Mouse (Mus musculus) midbrain, embryonic 13.5 days (tissue): ENCODE results near the gene Shisa6. TPM values are rescaled to one million over a fixed set of nuclear protein-coding genes. Genes with fewer than 3 reads are reported as not detected.
"Not testable (repeated sequence)": the region's sequence is repeated elsewhere in the genome, so short reads cannot be mapped to it uniquely, and the experiment has no call there.

Source experiments
- ATAC-seq: fragments of 200-750 bp; cut with Nextera tagmentation; 2 replicates; pipeline ENCODE4 v1.8.0; 2017; ENCODE audit warnings: mild to moderate bottlenecking, moderate TSS enrichment, moderate library complexity
- H3K27ac ChIP-seq: fragments of 300-500 bp; sonication (generic); 2 replicates; pipeline ENCODE4 v1.5.1; 2015; ENCODE audit warnings: inconsistent platforms, mild to moderate bottlenecking, moderate library complexity
- H3K27me3 ChIP-seq: fragments of 300-500 bp; sonication (generic); 2 replicates; pipeline ENCODE4 v1.6.1; 2015; ENCODE audit warnings: mild to moderate bottlenecking, inconsistent platforms
- H3K36me3 ChIP-seq: fragments of 300-500 bp; sonication (generic); 2 replicates; pipeline ENCODE4 v1.6.1; 2015; ENCODE audit warnings: mild to moderate bottlenecking, inconsistent platforms
- H3K4me1 ChIP-seq: fragments of 300-500 bp; sonication (generic); replicated peaks from 2 replicates; pipeline ENCODE4 v1.6.1; 2015; ENCODE audit warnings: inconsistent platforms
- H3K4me2 ChIP-seq: fragments of 300-500 bp; sonication (generic); replicated peaks from 2 replicates; pipeline ENCODE4 v1.6.1; 2015; ENCODE audit warnings: moderate library complexity, mild to moderate bottlenecking, inconsistent platforms
- H3K4me3 ChIP-seq: fragments of 300-500 bp; sonication (generic); replicated peaks from 2 replicates; pipeline ENCODE4 v1.5.1; 2015; ENCODE audit warnings: mild to moderate bottlenecking, inconsistent platforms
- H3K9ac ChIP-seq: fragments of 300-500 bp; sonication (generic); replicated peaks from 2 replicates; pipeline ENCODE4 v1.6.1; 2015; ENCODE audit warnings: mild to moderate bottlenecking, inconsistent platforms
- H3K9me3 ChIP-seq: fragments of 300-500 bp; sonication (generic); 2 replicates; pipeline ENCODE4 v1.6.1; 2016; ENCODE audit warnings: mild to moderate bottlenecking, inconsistent platforms
- WGBS: fragments of 180-500 bp; shearing (Covaris S2); methylation state at CpG from one replicate; pipeline ENCODE4 v1.1.7; 2015; 5-methylcytosine and 5-hydroxymethylcytosine counted together
- polyA plus RNA-seq: library from polyadenylated mRNA; unstranded; fragments of >200 nt; fragmentation: Nextera tagmentation; extraction: Ambion mirVana; gene quantifications from 2 replicates; pipeline ENCODE4 v1.2.1, GENCODE M21; 2015

Gene Shisa6
- polyA plus RNA-seq, 1 experiment from 2014 or later, result 0.93 TPM

GRCm38 (mm10) chr11:66426129-66426528 is 99.6 kb downstream of the Shisa6 start:
- no peak overlapping the region for H3K4me3 ChIP-seq
- H3K36me3 ChIP-seq, result no peaks in the 10 kb centered on the region
- H3K4me2 ChIP-seq, result no peak overlapping the region
- no peak for ATAC-seq
- H3K27me3 ChIP-seq, result no peaks in the 10 kb centered on the region
- H3K9me3 ChIP-seq, result no peaks in the 10 kb centered on the region
- H3K27ac ChIP-seq, result no peak overlapping the region
- H3K9ac ChIP-seq, result no peak overlapping the region
- 90% methylated on average over 6 of the region's 6 CpGs for WGBS
- H3K4me1 ChIP-seq, result no peaks in the 10 kb centered on the region

- no peaks in the 10 kb centered on the region for H3K36me3 ChIP-seq
- H3K4me3 ChIP-seq, result no peak overlapping the region
- WGBS, result 65% methylated on average over 3 of the region's 3 CpGs
- no peaks in the 10 kb centered on the region for H3K4me1 ChIP-seq
- no peaks in the 10 kb centered on the region for H3K27me3 ChIP-seq
- no peak overlapping the region for H3K9ac ChIP-seq
- H3K9me3 ChIP-seq, result no peaks in the 10 kb centered on the region
- ATAC-seq, result no peak
- no peak overlapping the region for H3K27ac ChIP-seq
- no peak overlapping the region for H3K4me2 ChIP-seq
These were observed 107.5 kb downstream of the Shisa6 start for GRCm38 (mm10) chr11:66418216-66418615.

GRCm38 (mm10) chr11:66408721-66409120 is 117.0 kb downstream of the Shisa6 start:
- not testable (repeated sequence) for H3K27ac ChIP-seq, H3K4me1 ChIP-seq, ATAC-seq, H3K9ac ChIP-seq, H3K27me3 ChIP-seq, H3K9me3 ChIP-seq, H3K4me2 ChIP-seq, H3K4me3 ChIP-seq, H3K36me3 ChIP-seq
- 85% methylated on average over 6 of the region's 6 CpGs for WGBS

GRCm38 (mm10) chr11:66400036-66400435 is 125.7 kb downstream of the Shisa6 start:
- no peaks in the 10 kb centered on the region for H3K36me3 ChIP-seq
- no peak overlapping the region for H3K4me3 ChIP-seq
- no peak for ATAC-seq
- WGBS, result 42% methylated on average over 7 of the region's 7 CpGs
- no peak overlapping the region for H3K4me2 ChIP-seq
- peaks cover 6% of the 10 kb centered on the region for H3K4me1 ChIP-seq
- no peak overlapping the region for H3K27ac ChIP-seq
- H3K9ac ChIP-seq, result no peak overlapping the region
- H3K9me3 ChIP-seq, result no peaks in the 10 kb centered on the region
- no peaks in the 10 kb centered on the region for H3K27me3 ChIP-seq

GRCm38 (mm10) chr11:66387561-66387960 is 138.2 kb downstream of the Shisa6 start:
- ATAC-seq, result no peak

GRCm38 (mm10) chr11:66371796-66372195 is 154.0 kb downstream of the Shisa6 start:
- Histone ChIP-seq H3K36me3 (no peaks in the 10 kb centered on the region), H3K4me3 (no peak overlapping the region), H3K27me3 (no peaks in the 10 kb centered on the region), H3K9ac (no peak overlapping the region), H3K9me3 (no peaks in the 10 kb centered on the region), H3K4me1 (peaks cover 5% of the 10 kb centered on the region; the same call in 1 of the 2 replicates), H3K27ac (no peak overlapping the region), H3K4me2 (no peak overlapping the region)
- no peak for ATAC-seq
- WGBS, result 66% methylated on average over 3 of the region's 3 CpGs

More at GRCm38 (mm10) chr11:66387561-66387960, 138.2 kb downstream of the Shisa6 start:
- WGBS, result 77% methylated on average over 3 of the region's 3 CpGs
- Histone ChIP-seq H3K4me1 (no peaks in the 10 kb centered on the region), H3K27me3 (no peaks in the 10 kb centered on the region), H3K9me3 (no peaks in the 10 kb centered on the region), H3K4me2 (no peak overlapping the region), H3K9ac (no peak overlapping the region), H3K27ac (no peak overlapping the region), H3K4me3 (no peak overlapping the region), H3K36me3 (no peaks in the 10 kb centered on the region)

- H3K4me2 ChIP-seq, result no peak overlapping the region
- H3K9ac ChIP-seq, result no peak overlapping the region
- ATAC-seq, result no peak
- H3K27ac ChIP-seq, result no peak overlapping the region
- H3K4me1 ChIP-seq, result peaks cover 5% of the 10 kb centered on the region; the same call in 1 of the 2 replicates
- no peaks in the 10 kb centered on the region for H3K9me3 ChIP-seq
- no peaks in the 10 kb centered on the region for H3K27me3 ChIP-seq
- H3K4me3 ChIP-seq, result no peak overlapping the region
- WGBS, result 89% methylated on average over 4 of the region's 4 CpGs
- no peaks in the 10 kb centered on the region for H3K36me3 ChIP-seq
These were observed 156.0 kb downstream of the Shisa6 start for GRCm38 (mm10) chr11:66369764-66370163.

- no peaks in the 10 kb centered on the region for H3K27me3 ChIP-seq
- 62% methylated on average over 8 of the region's 8 CpGs for WGBS
- no peak for ATAC-seq
- no peak overlapping the region for H3K9ac ChIP-seq
- no peaks in the 10 kb centered on the region for H3K9me3 ChIP-seq
- H3K36me3 ChIP-seq, result no peaks in the 10 kb centered on the region
- no peak overlapping the region for H3K27ac ChIP-seq
- no peak overlapping the region for H3K4me3 ChIP-seq
- H3K4me2 ChIP-seq, result no peak overlapping the region
- H3K4me1 ChIP-seq, result peaks cover 5% of the 10 kb centered on the region; the same call in 1 of the 2 replicates
These were observed 158.7 kb downstream of the Shisa6 start for GRCm38 (mm10) chr11:66366809-66367685.

GRCm38 (mm10) chr11:66359811-66360210 is 166.0 kb downstream of the Shisa6 start:
- Histone ChIP-seq H3K27me3 (no peaks in the 10 kb centered on the region), H3K36me3 (no peaks in the 10 kb centered on the region), H3K9ac (no peak overlapping the region), H3K4me1 (no peaks in the 10 kb centered on the region), H3K4me3 (no peak overlapping the region), H3K4me2 (no peak overlapping the region), H3K9me3 (no peaks in the 10 kb centered on the region), H3K27ac (no peak overlapping the region)
- ATAC-seq, result no peak
- 91% methylated on average over 1 of the region's 1 CpGs for WGBS

GRCm38 (mm10) chr11:66344822-66345221 is 180.9 kb downstream of the Shisa6 start:
- ATAC-seq, result no peak
- Histone ChIP-seq H3K4me2 (no peak overlapping the region), H3K27me3 (no peaks in the 10 kb centered on the region), H3K9me3 (no peaks in the 10 kb centered on the region), H3K27ac (no peak overlapping the region), H3K9ac (no peak overlapping the region), H3K36me3 (no peaks in the 10 kb centered on the region), H3K4me3 (no peak overlapping the region), H3K4me1 (no peaks in the 10 kb centered on the region)
- 53% methylated on average over 3 of the region's 3 CpGs for WGBS

GRCm38 (mm10) chr11:66336313-66336712 is 189.5 kb downstream of the Shisa6 start:
- Histone ChIP-seq H3K9ac (no peak overlapping the region), H3K4me1 (no peaks in the 10 kb centered on the region), H3K27ac (no peak overlapping the region), H3K27me3 (no peaks in the 10 kb centered on the region), H3K4me3 (no peak overlapping the region), H3K36me3 (no peaks in the 10 kb centered on the region), H3K9me3 (no peaks in the 10 kb centered on the region), H3K4me2 (no peak overlapping the region)
- ATAC-seq, result no peak

- no peaks in the 10 kb centered on the region for H3K36me3 ChIP-seq
- no peaks in the 10 kb centered on the region for H3K9me3 ChIP-seq
- WGBS, result 44% methylated on average over 7 of the region's 7 CpGs
- no peak overlapping the region for H3K9ac ChIP-seq
- H3K27me3 ChIP-seq, result no peaks in the 10 kb centered on the region
- no peak for ATAC-seq
- no peak overlapping the region for H3K27ac ChIP-seq
- no peak overlapping the region for H3K4me3 ChIP-seq
- H3K4me1 ChIP-seq, result peaks cover 7% of the 10 kb centered on the region
- no peak overlapping the region for H3K4me2 ChIP-seq
These were observed 213.0 kb downstream of the Shisa6 start for GRCm38 (mm10) chr11:66312764-66313163.

GRCm38 (mm10) chr11:66304396-66304795 is 221.4 kb downstream of the Shisa6 start:
- H3K9ac ChIP-seq, result no peak overlapping the region
- ATAC-seq, result peak; percentile 69
- H3K9me3 ChIP-seq, result no peaks in the 10 kb centered on the region
- H3K36me3 ChIP-seq, result no peaks in the 10 kb centered on the region
- H3K4me1 ChIP-seq, result peaks cover 10% of the 10 kb centered on the region
- no peaks in the 10 kb centered on the region for H3K27me3 ChIP-seq
- no peak overlapping the region for H3K27ac ChIP-seq
- H3K4me2 ChIP-seq, result no peak overlapping the region
- H3K4me3 ChIP-seq, result no peak overlapping the region
- 26% methylated on average over 1 of the region's 1 CpGs for WGBS
